Mouse (Mus musculus) midbrain, embryonic 15.5 days (tissue): Measurements from ENCODE around the gene Mrm2. TPM values are rescaled to one million over a fixed set of nuclear protein-coding genes. Genes with fewer than 3 reads are reported as not detected.

Source experiments
- ATAC-seq: fragments of 200-750 bp; cut with Nextera tagmentation; replicated peaks from 2 replicates; pipeline ENCODE4 v1.8.0; 2017; ENCODE audit warnings: moderate TSS enrichment
- H3K27ac ChIP-seq: fragments of 300-500 bp; sonication (generic); 2 replicates; pipeline ENCODE4 v1.5.1; 2015; ENCODE audit warnings: mild to moderate bottlenecking, inconsistent platforms
- H3K27me3 ChIP-seq: fragments of 300-500 bp; sonication (generic); replicated peaks from 2 replicates; pipeline ENCODE4 v1.6.1; 2015; ENCODE audit warnings: inconsistent platforms
- H3K36me3 ChIP-seq: fragments of 300-500 bp; sonication (generic); replicated peaks from 2 replicates; pipeline ENCODE4 v1.6.1; 2015; ENCODE audit warnings: inconsistent platforms
- H3K4me1 ChIP-seq: fragments of 300-500 bp; sonication (generic); 2 replicates; pipeline ENCODE4 v1.6.1; 2015; ENCODE audit warnings: inconsistent platforms
- H3K4me2 ChIP-seq: fragments of 300-500 bp; sonication (generic); 2 replicates; pipeline ENCODE4 v1.6.1; 2015; ENCODE audit warnings: inconsistent platforms, mild to moderate bottlenecking, moderate library complexity
- H3K4me3 ChIP-seq: fragments of 300-500 bp; sonication (generic); 2 replicates; pipeline ENCODE4 v1.5.1; 2015; ENCODE audit warnings: mild to moderate bottlenecking, inconsistent platforms
- H3K9ac ChIP-seq: fragments of 300-500 bp; sonication (generic); 2 replicates; pipeline ENCODE4 v1.6.1; 2015; ENCODE audit warnings: mild to moderate bottlenecking, inconsistent platforms
- H3K9me3 ChIP-seq: fragments of 300-500 bp; sonication (generic); 2 replicates; pipeline ENCODE4 v1.6.1; 2016; ENCODE audit warnings: inconsistent platforms
- WGBS: fragments of 180-500 bp; shearing (Covaris S2); methylation state at CpG from one replicate; pipeline ENCODE4 v1.1.7; 2015; ENCODE audit warnings: mixed read lengths; 5-methylcytosine and 5-hydroxymethylcytosine counted together
- polyA plus RNA-seq: library from polyadenylated mRNA; unstranded; fragments of >200 nt; fragmentation: Nextera tagmentation; extraction: Ambion mirVana; gene quantifications from 2 replicates; pipeline ENCODE4 v1.2.1, GENCODE M21; 2015

Mrm2 gene
- polyA plus RNA-seq, 1 experiment from 2014 or later, result 21.8 TPM

DNA sequence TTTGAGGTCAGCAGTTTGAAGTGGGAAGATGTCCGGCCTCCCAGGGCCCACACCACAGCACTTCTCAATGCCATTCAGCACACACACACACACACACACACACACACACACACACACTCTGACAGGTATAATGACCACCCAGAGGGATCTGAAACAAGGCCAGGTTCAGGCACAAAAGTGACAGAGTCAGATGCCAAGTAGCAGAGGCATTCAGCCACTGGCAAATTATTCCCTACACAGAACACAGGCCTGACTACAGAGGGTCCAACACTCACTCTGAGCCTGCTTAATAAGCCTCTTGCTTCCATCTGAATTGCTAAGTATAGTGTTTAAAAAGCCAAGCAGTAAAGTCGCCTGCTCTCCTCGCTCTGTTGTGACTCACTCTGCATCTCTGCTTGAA is 43.4 kb downstream of the Mrm2 start:
- no peaks in the 10 kb centered on the region for H3K27me3 ChIP-seq
- no peak overlapping the region for H3K9ac ChIP-seq
- H3K4me3 ChIP-seq, result no peak overlapping the region
- ATAC-seq, result no peak
- no peak overlapping the region for H3K27ac ChIP-seq
- 0 out of 2 replicates have a peak, but pooled peaks cover 3% of the 10 kb centered on the region for H3K36me3 ChIP-seq
- H3K4me1 ChIP-seq, result no peaks in the 10 kb centered on the region
- H3K4me2 ChIP-seq, result no peak overlapping the region
- H3K9me3 ChIP-seq, result no peaks in the 10 kb centered on the region
- 77% methylated on average over 3 of the region's 3 CpGs for WGBS

GRCm38 (mm10) chr5:140284761-140285160 is 46.9 kb downstream of the Mrm2 start:
- ATAC-seq, result no peak
- WGBS, result 77% methylated on average over 2 of the region's 2 CpGs
- Histone ChIP-seq H3K4me2 (no peak overlapping the region), H3K4me1 (peaks cover 13% of the 10 kb centered on the region; the same call in 1 of the 2 replicates), H3K36me3 (0 out of 2 replicates have a peak, but pooled peaks cover 3% of the 10 kb centered on the region), H3K9me3 (no peaks in the 10 kb centered on the region), H3K4me3 (no peak overlapping the region), H3K27ac (no peak overlapping the region), H3K9ac (no peak overlapping the region), H3K27me3 (no peaks in the 10 kb centered on the region)

GRCm38 (mm10) chr5:140284011-140284410 is 47.7 kb downstream of the Mrm2 start:
- H3K9me3 ChIP-seq, result no peaks in the 10 kb centered on the region
- ATAC-seq, result no peak
- H3K4me3 ChIP-seq, result no peak overlapping the region
- no peaks in the 10 kb centered on the region for H3K27me3 ChIP-seq
- 81% methylated on average over 2 of the region's 2 CpGs for WGBS
- H3K4me2 ChIP-seq, result no peak overlapping the region
- H3K9ac ChIP-seq, result no peak overlapping the region
- no peak overlapping the region for H3K27ac ChIP-seq
- H3K4me1 ChIP-seq, result peaks cover 16% of the 10 kb centered on the region; the same call in 1 of the 2 replicates
- 0 out of 2 replicates have a peak, but pooled peaks cover 2% of the 10 kb centered on the region for H3K36me3 ChIP-seq

- ATAC-seq, result no peak
- 94% methylated on average over 3 of the region's 3 CpGs for WGBS
Measured at GRCm38 (mm10) chr5:140282900-140283299, 48.8 kb downstream of the Mrm2 start.

GRCm38 (mm10) chr5:140282376-140282775 is 49.3 kb downstream of the Mrm2 start:
- Histone ChIP-seq H3K4me1 (peaks cover 16% of the 10 kb centered on the region; the same call in 1 of the 2 replicates), H3K4me3 (no peak overlapping the region), H3K27ac (no peak overlapping the region; the same call in 1 of the 2 replicates), H3K4me2 (no peak overlapping the region), H3K9me3 (no peaks in the 10 kb centered on the region), H3K9ac (no peak overlapping the region), H3K36me3 (no peaks in the 10 kb centered on the region), H3K27me3 (no peaks in the 10 kb centered on the region)
- WGBS, result 67% methylated on average over 8 of the region's 8 CpGs
- ATAC-seq, result no peak

More at GRCm38 (mm10) chr5:140282900-140283299, 48.8 kb downstream of the Mrm2 start:
- no peak overlapping the region for H3K9ac ChIP-seq
- H3K4me3 ChIP-seq, result no peak overlapping the region
- no peaks in the 10 kb centered on the region for H3K27me3 ChIP-seq
- H3K27ac ChIP-seq, result no peak overlapping the region
- no peak overlapping the region for H3K4me2 ChIP-seq
- H3K36me3 ChIP-seq, result no peaks in the 10 kb centered on the region
- H3K4me1 ChIP-seq, result peaks cover 16% of the 10 kb centered on the region; the same call in 1 of the 2 replicates
- no peaks in the 10 kb centered on the region for H3K9me3 ChIP-seq

DNA sequence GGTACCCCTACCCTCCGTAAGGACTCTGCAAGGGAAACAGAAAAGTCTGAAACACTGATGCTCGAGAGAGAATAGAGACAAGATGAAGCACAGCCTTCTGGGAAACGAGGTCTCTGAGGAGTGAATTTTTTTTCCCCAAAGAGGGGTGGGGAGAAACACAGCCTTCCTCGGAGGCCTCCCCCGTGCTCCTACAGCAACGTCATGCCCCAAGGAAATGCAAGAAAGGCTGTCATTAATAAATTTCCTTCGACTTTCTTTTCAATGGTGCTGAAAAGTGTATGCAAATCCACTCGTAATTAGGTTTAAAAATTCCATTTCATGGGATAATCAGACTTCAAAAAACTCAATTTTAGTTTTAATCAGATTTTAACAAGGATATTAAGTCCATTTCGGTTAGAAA is 51.5 kb downstream of the Mrm2 start:
- Histone ChIP-seq H3K4me2 (no peak overlapping the region), H3K27me3 (no peaks in the 10 kb centered on the region), H3K36me3 (no peaks in the 10 kb centered on the region), H3K27ac (peak overlapping the region; percentile 18), H3K9ac (no peak overlapping the region), H3K9me3 (no peaks in the 10 kb centered on the region), H3K4me3 (no peak overlapping the region), H3K4me1 (peaks cover 16% of the 10 kb centered on the region; the same call in 1 of the 2 replicates)
- 43% methylated on average over 9 of the region's 9 CpGs for WGBS
- ATAC-seq, result 0 out of 2 replicates have a peak, but pooled peaks have one; percentile 3

Other genes starting within 250 kb of the Mrm2 start
- gene Mad1l1, start 10.3 kb downstream of the Mrm2 start, polyA plus RNA-seq, result 35.4 and 37.2 TPM in 2 replicates
- gene Nudt1, start 10.2 kb downstream of the Mrm2 start, polyA plus RNA-seq, result 22.3 and 23.4 TPM in 2 replicates
- gene Snx8, start 57.4 kb upstream of the Mrm2 start, polyA plus RNA-seq, result 40.5 and 41.4 TPM in 2 replicates
- gene Eif3b, start 87.4 kb upstream of the Mrm2 start, polyA plus RNA-seq, result 78.4 and 91.4 TPM in 2 replicates
- not detected in 2 replicates for gene Gm4869, start 113.7 kb upstream of the Mrm2 start, polyA plus RNA-seq
- gene Chst12, start 173.7 kb upstream of the Mrm2 start, polyA plus RNA-seq, result 24.7 and 25.1 TPM in 2 replicates
- 0.41 TPM in 1 of 2 replicates, not detected in the other for gene Grifin, start 233.2 kb upstream of the Mrm2 start, polyA plus RNA-seq